Mouse (Mus musculus): ENCODE results near the gene Vsig10l.

Vsig10l gene

GRCm38 (mm10) chr7:43463976-43464375 is 1.0 kb downstream of the Vsig10l start:
- DNase-seq: no peak

- DNase-seq: no peak
Observed at GRCm38 (mm10) chr7:43464864-43465343, 2.0 kb downstream of the Vsig10l start.

GRCm38 (mm10) chr7:43465344-43466098 is 2.6 kb downstream of the Vsig10l start:
- peak; percentile 77 for DNase-seq

GRCm38 (mm10) chr7:43466099-43466694 is 3.2 kb downstream of the Vsig10l start:
- peak; percentile 89 for DNase-seq

- no peak for DNase-seq
Observed at GRCm38 (mm10) chr7:43470373-43470772, 7.4 kb downstream of the Vsig10l start.

GRCm38 (mm10) chr7:43475706-43476105 is 12.8 kb downstream of the Vsig10l start:
- no peak for DNase-seq

GRCm38 (mm10) chr7:43476376-43476775 is 13.4 kb downstream of the Vsig10l start:
- no peak for DNase-seq

GRCm38 (mm10) chr7:43481191-43481590 is 18.2 kb downstream of the Vsig10l start:
- no peak for DNase-seq

GRCm38 (mm10) chr7:43482090-43482716 is 19.3 kb downstream of the Vsig10l start:
- no peak for DNase-seq

GRCm38 (mm10) chr7:43483236-43483635 is 20.3 kb downstream of the Vsig10l start:
- DNase-seq: no peak

- DNase-seq: peak; percentile 57
Observed at GRCm38 (mm10) chr7:43488646-43489045, 25.7 kb downstream of the Vsig10l start.

- DNase-seq: no peak
Observed at GRCm38 (mm10) chr7:43489631-43490125, 26.7 kb downstream of the Vsig10l start, which contains the start of gene Iglon5. Gene Iglon5, minus strand, starts transcription at chr7:43490075.

GRCm38 (mm10) chr7:43490182-43490584 is 27.2 kb downstream of the Vsig10l start:
- DNase-seq: peak; percentile 82

- no peak for DNase-seq
Observed at GRCm38 (mm10) chr7:43490861-43491260, 27.9 kb downstream of the Vsig10l start.

- peak; percentile 72 for DNase-seq
Observed at GRCm38 (mm10) chr7:43495343-43496021, 32.5 kb downstream of the Vsig10l start.

GRCm38 (mm10) chr7:43511707-43512478 is 48.9 kb downstream of the Vsig10l start:
- DNase-seq: no peak

GRCm38 (mm10) chr7:43512519-43512918 is 49.6 kb downstream of the Vsig10l start:
- no peak for DNase-seq

GRCm38 (mm10) chr7:43515076-43515475 is 52.1 kb downstream of the Vsig10l start:
- no peak for DNase-seq

GRCm38 (mm10) chr7:43518341-43518740 is 55.4 kb downstream of the Vsig10l start:
- DNase-seq: no peak
